Mouse (Mus musculus): ENCODE results near the gene Gps1.
"Not testable (repeated sequence)": the region's sequence is repeated elsewhere in the genome, so short reads cannot be mapped to it uniquely, and the experiment has no call there.

Gps1 gene

DNA sequence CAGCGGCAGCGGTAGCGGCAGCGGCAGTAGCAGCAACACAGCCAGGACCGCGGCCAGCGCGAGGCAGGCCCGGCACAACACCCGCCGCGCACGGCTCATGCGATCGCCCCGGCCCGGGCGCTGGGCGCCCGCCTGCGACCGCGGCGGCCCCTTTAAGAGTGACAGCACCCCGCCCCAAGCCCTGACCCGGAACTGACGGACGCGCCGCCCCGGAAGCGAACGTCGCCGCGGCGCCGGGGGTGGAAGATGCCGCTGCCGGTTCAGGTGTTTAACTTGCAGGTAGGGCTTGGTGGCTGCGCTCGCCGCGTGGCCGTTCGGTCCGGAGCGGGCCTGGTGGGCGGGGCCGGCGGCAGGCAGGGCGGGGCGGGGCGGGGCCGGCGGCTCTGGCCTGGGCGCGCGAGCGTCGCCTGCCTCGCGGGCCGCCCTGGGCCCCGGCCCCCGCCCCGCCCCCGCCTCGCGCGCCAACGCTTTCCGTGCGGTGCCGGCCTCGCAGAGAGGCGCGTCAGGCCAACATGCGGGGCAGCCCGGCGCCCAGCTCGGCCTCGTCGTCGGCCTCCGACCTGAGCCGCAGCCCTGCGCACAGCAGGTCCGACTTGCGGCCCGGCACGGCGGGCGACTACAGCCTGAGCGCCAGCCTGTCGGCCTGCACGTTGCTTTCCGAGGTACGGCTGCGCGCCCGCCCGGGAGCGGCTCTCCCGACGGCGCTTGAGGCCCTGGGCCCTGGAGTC, at the start of gene Gps1, which contains the start of gene Rfng:
TSS of gene Gps1 (plus strand) at position 209 of the 728 bp plus-strand sequence.
TSS of gene Rfng (minus strand) at position 144 of the 728 bp plus-strand sequence.
- no peak for DNase-seq (ENCODE audit: low spot score)

GRCm38 (mm10) chr11:120736424-120736823, 47.6 kb upstream of the Gps1 start:
- no peak for DNase-seq (ENCODE audit: low spot score)

DNA sequence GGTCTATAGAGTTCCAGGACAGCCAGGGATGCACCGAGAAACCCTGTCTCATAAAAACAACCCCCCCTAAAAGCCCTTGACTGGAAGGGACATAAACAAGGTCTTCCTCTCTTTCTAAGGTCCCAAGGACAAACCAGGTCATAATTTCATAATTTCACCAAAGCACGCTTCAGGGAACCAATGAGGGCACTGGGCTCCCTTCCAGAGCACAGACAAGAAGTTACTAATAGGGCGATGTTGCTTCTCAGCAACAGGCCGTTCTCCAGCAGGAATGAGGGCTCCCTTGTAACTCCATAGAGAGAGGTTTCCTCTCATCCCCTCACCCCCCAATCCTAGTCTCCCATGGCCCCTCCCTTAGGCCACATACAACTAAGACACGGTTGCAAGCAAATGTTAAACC, 43.1 kb upstream of the Gps1 start:
- no peak for DNase-seq (ENCODE audit: low spot score)

DNA sequence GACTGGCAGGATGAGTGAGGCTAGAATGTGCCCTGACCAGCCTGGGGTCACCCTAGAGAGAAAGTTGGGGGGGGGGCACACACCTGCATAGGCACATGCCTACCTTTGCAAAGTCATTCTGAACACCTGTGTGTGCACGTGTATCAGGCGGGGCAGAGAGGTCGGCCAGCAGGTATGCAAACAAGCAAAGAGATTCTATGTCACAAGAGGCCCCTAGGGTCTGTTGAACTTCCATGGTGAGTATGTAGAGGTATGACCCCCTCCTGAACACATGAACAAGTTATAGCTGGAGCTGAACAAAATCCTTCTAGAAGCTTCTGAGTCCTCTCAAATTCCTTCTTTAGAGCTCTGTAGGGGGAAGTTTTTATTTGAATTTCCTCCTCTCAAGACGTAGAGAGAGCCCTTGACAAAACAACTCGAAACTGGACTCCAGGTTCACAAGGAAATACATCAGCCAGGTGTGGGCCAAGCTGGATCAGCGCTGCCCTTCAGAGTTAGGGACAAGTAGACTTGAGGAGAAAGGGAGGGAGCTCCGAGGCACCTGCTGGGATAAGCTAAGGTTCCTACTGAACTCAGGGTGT, 39.9 kb upstream of the Gps1 start:
- DNase-seq (ENCODE audit: low spot score) = no peak

GRCm38 (mm10) chr11:120747974-120748373, 36.1 kb upstream of the Gps1 start:
- no peak for DNase-seq (ENCODE audit: low spot score)

DNA sequence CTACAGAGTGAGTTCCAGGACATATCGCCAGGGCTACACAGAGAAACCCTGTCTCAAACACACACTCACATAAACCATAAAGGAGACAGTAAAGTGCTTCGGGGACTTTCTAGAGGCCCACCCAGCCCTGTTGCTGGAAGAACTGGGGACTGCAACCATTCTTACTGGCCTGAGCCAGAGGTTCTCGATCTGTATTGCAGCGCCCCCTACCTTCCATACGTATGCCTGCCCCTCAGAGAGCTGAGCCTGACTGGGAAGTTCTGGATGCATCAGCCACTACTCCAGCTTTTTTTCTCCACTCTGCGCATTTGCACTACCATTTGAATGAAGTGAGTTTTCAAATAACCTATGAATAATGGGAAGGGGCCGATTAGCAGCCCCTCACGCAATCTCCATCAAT, 34.6 kb upstream of the Gps1 start:
- no peak for DNase-seq (ENCODE audit: low spot score)

GRCm38 (mm10) chr11:120751606-120752005, 32.5 kb upstream of the Gps1 start:
- no peak for DNase-seq (ENCODE audit: low spot score)

DNA sequence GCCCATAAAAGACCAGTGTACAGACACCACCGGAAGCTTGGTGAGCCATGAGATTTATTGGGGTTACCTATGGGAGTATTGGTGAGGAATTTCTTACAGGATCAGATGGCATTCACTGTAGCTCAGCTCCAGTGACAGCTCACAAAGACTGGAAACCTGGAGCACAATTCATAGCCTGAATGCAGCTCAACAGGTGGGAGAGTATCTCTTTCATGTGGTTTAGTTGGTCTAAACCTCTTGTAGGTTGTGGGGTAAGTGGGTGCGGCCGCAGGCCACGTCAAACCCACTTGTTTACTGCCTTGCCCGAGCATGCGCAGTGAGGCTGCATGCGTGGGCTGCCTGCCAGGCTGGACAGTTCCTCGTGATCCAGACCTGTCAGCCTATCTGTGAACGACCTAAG, 23.8 kb upstream of the Gps1 start:
- DNase-seq (ENCODE audit: low spot score) = no peak

GRCm38 (mm10) chr11:120761811-120762671, 22.0 kb upstream of the Gps1 start:
- DNase-seq (ENCODE audit: low spot score) = no peak

DNA sequence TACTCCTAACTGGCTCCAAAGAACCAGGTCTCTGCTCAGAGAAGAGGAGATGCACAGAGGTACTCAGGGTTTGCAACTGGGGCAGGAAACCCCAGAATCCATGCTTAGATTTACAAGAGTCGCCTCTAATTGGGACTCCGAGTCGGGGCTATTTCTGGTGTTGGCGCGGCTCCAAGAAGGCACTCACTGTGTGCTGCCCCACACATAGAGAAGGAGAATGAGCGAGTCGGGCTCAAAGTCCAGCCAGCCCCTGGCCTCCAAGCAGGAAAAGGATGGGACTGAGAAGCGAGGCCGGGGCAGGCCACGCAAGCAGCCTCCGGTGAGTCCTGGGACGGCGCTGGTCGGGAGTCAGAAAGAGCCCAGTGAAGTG, 21.4 kb upstream of the Gps1 start, which contains the start of gene Hmga1b:
TSS of gene Hmga1b (plus strand) at position 123 of the 370 bp plus-strand sequence.
- DNase-seq (ENCODE audit: low spot score) = not testable (repeated sequence)

GRCm38 (mm10) chr11:120763121-120763999, 20.7 kb upstream of the Gps1 start:
- not testable (repeated sequence) for DNase-seq (ENCODE audit: low spot score)

GRCm38 (mm10) chr11:120767023-120767422, 17.0 kb upstream of the Gps1 start:
- DNase-seq (ENCODE audit: low spot score) = not testable (repeated sequence)

DNA sequence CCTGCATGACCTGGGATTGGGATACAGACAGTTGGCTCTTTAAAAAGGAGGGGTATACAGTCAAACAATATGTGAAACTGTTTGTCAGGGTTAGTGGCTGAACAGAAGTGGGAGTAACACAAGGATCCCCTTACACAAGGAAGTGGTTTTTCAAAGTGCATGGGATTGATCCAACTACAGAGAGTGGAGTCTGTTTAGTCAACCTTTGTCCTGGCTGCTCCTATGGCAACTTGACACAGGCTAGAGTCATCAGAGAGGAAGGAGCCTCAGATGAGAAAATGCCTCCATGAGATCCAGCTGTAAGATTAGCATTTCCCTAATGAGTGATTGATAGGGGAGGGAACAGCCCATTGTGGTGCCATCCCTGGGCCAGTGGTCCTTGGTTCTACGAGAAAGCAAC, 15.9 kb upstream of the Gps1 start:
- no peak for DNase-seq (ENCODE audit: low spot score)

GRCm38 (mm10) chr11:120772749-120773148, 11.3 kb upstream of the Gps1 start:
- no peak for DNase-seq (ENCODE audit: low spot score)

- no peak for DNase-seq (ENCODE audit: low spot score)
These were observed 10.4 kb upstream of the Gps1 start for GRCm38 (mm10) chr11:120773463-120774190.

- peak; percentile 93 for DNase-seq (ENCODE audit: low spot score)
These were observed 8.2 kb upstream of the Gps1 start for GRCm38 (mm10) chr11:120775774-120776469.

- DNase-seq (ENCODE audit: low spot score) = no peak
These were observed 6.9 kb upstream of the Gps1 start for GRCm38 (mm10) chr11:120777123-120777522.

GRCm38 (mm10) chr11:120779876-120780275, 4.2 kb upstream of the Gps1 start:
- no peak for DNase-seq (ENCODE audit: low spot score)

- not testable (repeated sequence) for DNase-seq (ENCODE audit: low spot score)
These were observed 2.7 kb upstream of the Gps1 start for GRCm38 (mm10) chr11:120781361-120781760.

GRCm38 (mm10) chr11:120783426-120784063, 527 bp upstream of the Gps1 start:
- DNase-seq (ENCODE audit: low spot score) = no peak

Data from layer of hippocampus, adult 9-10 months (tissue).